Mouse (Mus musculus): ENCODE measurements around the gene Hist1h2bb.
"Not testable (repeated sequence)": the region's sequence is repeated elsewhere in the genome, so short reads cannot be mapped to it uniquely, and the experiment has no call there.

The Hist1h2bb gene

GRCm38 (mm10) chr13:23766772-23767171 lies 20.2 kb downstream of the Hist1h2bb start:
- no peak for DNase-seq

- DNase-seq: no peak
These were observed 22.4 kb downstream of the Hist1h2bb start for GRCm38 (mm10) chr13:23768834-23769397.

GRCm38 (mm10) chr13:23769613-23770012 lies 23.1 kb downstream of the Hist1h2bb start, which contains the start of gene Trim38:
Gene Trim38, plus strand, starts transcription at chr13:23769913.
- DNase-seq: not testable (repeated sequence)

GRCm38 (mm10) chr13:23772561-23773313 lies 26.2 kb downstream of the Hist1h2bb start:
- DNase-seq: peak; percentile 5

- DNase-seq: no peak
These were observed 31.8 kb downstream of the Hist1h2bb start for GRCm38 (mm10) chr13:23778339-23778738.

- no peak for DNase-seq
These were observed 32.5 kb downstream of the Hist1h2bb start for GRCm38 (mm10) chr13:23779025-23779424.

- peak; percentile 38 for DNase-seq
These were observed 46.0 kb downstream of the Hist1h2bb start for GRCm38 (mm10) chr13:23792520-23792919.

Measured in cerebellum, adult 9-10 months (tissue).